Mouse (Mus musculus) spleen, embryonic (tissue): ENCODE results near the gene Cd200r4.
"Not testable (repeated sequence)": the region's sequence is repeated elsewhere in the genome, so short reads cannot be mapped to it uniquely, and the experiment has no call there.

Experiments used
- CTCF ChIA-PET: fragments of 350-600 bp; sonication (Branson Sonifier 250); formaldehyde crosslinking; loops from one replicate; lab custom pipeline; 2022; lab: Charles Lee

Gene Cd200r4

GRCm38 (mm10) chr16:44811544-44811943 lies at the start of gene Cd200r4:
Cd200r4 (plus strand) TSS chr16:44811733.
- CTCF ChIA-PET = interaction anchor here (0.6 kb wide), 1 partner anchor 370 kb away, joined by 3 read pairs; no protein-coding TSS in a partner anchor

GRCm38 (mm10) chr16:44761811-44762210 lies 49.7 kb upstream of the Cd200r4 start:
- CTCF ChIA-PET = no interaction called here

- CTCF ChIA-PET = no interaction called here
Measured at GRCm38 (mm10) chr16:44765555-44766319, 45.8 kb upstream of the Cd200r4 start, which contains the start of gene Cd200r1. Cd200r1 (plus strand) TSS chr16:44765736.

DNA sequence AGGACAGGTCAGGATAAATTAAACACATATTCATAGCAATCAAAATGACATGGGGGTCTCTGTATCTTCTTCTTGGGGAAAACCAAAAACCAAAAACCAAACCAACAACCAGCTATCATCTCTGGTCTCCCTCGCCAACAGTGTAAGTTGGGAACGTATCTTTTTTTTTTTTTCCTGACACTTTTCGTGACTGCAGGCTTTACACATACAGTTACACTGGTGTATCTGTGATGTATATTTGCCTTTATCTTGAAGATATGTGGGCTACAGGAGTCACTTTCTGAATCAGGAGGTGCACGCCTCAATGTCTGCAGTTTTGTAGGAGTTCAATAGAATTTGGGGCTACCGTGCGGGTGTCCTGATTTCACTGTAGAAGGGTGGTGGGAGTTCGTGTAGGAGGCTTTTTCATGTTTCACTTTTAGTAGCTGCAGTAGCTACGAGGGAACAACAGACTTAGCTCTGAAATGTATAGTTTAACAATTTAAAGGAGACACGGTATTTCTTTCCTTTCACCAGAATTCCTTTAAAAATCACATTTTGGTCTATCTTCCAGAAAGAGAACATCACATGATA lies 45.1 kb upstream of the Cd200r4 start:
- CTCF ChIA-PET = interaction anchor here (0.7 kb wide), 1 partner anchor 254 kb away, joined by 4 read pairs; no protein-coding TSS in a partner anchor

- CTCF ChIA-PET = interaction anchor here (0.7 kb wide), 1 partner anchor 253 kb away, joined by 4 read pairs; no protein-coding TSS in a partner anchor
Measured at GRCm38 (mm10) chr16:44767506-44767905, 44.0 kb upstream of the Cd200r4 start.

- CTCF ChIA-PET = no interaction called here
Measured at GRCm38 (mm10) chr16:44767967-44768366, 43.6 kb upstream of the Cd200r4 start.

DNA sequence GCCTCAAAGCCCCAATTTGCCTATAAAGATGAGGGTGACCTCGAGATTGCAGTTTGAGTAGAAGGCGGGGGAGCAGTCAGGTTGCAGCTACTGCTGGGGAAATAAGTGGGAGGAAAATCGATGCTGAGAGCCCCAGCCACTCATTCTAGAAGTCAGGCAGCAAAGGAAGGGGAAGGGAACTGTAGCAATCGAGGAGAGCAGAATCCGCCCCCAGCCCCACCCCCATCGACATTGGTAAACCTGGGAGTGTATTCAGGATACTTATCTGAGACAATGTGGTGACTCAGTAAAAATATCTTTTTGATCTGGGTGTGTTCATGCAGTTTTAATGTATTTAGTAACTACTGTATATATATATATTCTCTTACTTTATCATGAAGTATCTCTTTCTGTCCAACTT lies 39.0 kb upstream of the Cd200r4 start:
- CTCF ChIA-PET = no interaction called here

- CTCF ChIA-PET = no interaction called here
Measured at GRCm38 (mm10) chr16:44773673-44774072, 37.9 kb upstream of the Cd200r4 start.

GRCm38 (mm10) chr16:44774201-44774600 lies 37.3 kb upstream of the Cd200r4 start:
- CTCF ChIA-PET = no interaction called here

DNA sequence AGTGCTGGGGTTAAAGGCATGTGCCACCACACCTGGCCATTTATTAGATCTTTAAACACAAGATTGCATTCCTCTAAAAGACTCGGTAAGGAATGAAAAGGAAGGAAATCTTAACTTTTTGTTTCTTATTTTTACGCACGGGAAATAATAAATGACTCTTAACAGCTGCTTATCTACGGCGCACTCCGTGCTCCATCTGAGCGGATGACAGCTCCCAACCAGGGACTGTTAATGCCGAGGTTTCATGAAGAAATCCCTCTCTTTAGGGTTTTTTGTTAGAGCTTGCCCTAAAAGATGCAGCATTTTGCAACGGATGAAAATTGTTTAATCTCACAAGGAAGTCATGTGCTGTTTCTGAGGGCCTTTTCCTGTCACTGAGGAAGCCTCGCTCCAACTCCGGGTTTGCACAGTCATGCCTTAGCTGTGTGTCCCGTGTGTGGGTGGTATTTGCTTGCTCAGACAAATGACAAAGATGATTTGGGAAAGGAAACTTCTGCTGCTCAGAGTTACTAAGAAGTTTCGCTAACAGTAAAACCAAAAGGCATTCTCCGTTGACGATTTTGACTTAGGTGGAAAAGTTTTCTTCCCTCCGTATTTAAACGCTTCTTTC lies 32.9 kb upstream of the Cd200r4 start:
- CTCF ChIA-PET = no interaction called here

DNA sequence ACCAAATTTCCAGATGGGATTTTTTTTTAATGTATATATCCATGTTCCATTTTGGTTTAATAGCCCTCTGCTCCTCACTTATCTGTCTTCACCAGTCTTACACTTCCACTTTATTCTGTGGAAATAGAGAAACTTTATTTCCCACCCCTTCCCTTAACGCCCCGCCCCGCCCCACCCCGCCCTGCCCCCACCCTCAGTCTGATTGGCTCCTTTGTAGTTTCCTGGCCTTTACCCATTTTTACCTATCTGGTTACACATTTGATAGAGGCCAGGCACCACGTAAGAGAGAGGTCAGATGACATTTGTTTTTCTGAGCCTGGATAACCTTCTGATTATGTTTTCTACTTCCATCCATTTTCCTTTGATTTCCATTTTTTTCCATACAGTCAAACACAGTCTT lies 32.0 kb upstream of the Cd200r4 start:
- CTCF ChIA-PET = no interaction called here

DNA sequence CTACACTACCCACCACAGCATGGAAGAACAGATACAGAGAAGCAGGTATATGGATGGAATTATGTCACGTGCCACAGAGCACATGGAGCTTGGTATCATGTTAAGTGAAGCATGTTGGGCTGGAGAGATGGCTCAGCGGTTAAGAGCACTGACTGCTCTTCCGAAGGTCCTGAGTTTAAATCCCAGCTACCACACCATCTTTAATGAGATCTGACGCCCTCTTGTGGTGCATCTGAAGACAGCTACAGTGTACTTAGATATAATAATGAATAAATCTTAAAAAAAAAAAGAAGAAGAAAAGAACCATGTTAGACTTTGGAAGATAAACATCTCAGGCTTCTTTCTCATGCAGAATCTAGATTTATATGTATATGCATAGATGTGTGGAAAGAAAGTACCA lies 30.8 kb upstream of the Cd200r4 start:
- CTCF ChIA-PET = no interaction called here

GRCm38 (mm10) chr16:44786934-44787333 lies 24.6 kb upstream of the Cd200r4 start:
- CTCF ChIA-PET = no interaction called here

DNA sequence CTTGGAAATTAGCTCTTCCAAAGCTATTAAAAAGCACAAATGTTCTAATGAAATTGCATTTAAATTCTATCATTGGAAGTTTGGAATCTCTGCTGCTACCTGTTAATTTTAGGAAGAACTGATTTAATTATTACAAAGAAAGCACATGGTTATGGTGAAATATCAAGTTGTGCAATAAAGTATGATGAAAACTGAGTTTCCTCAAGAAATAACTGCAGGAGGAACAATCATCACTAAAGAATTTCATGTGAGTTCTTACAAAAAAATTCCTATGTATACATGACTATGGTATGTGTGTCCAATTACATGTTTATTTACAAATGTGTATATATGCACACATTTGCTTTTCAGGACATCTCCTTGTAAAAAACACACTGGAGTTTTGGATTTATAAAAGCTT lies 17.1 kb upstream of the Cd200r4 start:
- CTCF ChIA-PET = no interaction called here

- CTCF ChIA-PET = no interaction called here
Measured at GRCm38 (mm10) chr16:44805976-44806375, 5.6 kb upstream of the Cd200r4 start.

- CTCF ChIA-PET = interaction anchor here (0.7 kb wide), 1 partner anchor 664 kb away, joined by 3 read pairs; no protein-coding TSS in a partner anchor
Measured at GRCm38 (mm10) chr16:44810223-44810622, 1.3 kb upstream of the Cd200r4 start.

DNA sequence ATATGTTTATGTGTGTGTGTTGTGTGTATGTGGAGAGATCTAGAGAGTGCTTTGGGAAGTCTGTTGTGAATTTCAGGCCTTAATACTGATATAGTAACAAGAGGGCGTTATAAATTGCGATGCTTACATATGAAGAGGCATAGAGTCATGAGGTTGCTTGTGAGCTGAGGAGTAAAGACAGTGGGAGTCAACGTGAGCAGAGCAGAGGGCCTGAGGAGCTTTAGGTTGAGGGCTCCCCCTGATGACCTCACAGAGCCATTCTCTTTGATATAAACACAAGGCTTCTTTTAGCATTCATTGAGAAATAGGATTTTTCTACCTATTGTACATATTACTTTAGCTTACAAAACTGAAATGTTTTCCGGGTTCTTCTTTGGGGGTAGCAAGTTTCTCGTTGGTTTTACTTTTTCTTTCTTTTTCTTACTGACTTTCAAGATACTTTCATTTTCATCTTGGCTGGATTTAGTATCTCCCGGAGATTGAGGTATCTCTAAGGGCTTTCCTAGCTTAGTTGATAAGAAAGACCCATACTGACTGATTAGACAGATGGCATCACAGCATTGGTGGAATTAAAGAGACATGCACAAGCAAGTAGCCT lies 1.0 kb downstream of the Cd200r4 start:
- CTCF ChIA-PET = interaction anchor here (0.6 kb wide), 1 partner anchor 84 kb away, joined by 15 read pairs; no protein-coding TSS in a partner anchor

DNA sequence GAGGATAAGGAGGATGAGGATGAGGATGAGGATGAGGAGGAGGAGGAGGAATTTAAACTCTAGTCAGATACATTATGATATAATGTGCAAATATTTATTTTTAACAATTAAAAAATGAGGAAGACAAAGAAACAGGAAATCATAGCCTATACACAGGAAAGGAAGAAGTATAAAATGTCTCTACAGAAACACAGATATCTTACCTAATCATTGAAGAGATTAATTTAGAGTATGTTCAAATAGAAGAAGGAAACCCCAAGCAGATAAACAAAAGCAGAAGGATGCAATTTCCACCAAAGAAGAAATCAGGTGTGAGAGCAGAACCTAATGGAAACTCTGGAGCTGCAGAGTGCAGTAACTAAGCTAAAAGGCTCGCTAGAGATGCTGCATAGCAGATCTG lies 6.5 kb downstream of the Cd200r4 start:
- CTCF ChIA-PET = no interaction called here

GRCm38 (mm10) chr16:44820545-44820944 lies 9.0 kb downstream of the Cd200r4 start:
- CTCF ChIA-PET = no interaction called here

- CTCF ChIA-PET = no interaction called here
Measured at GRCm38 (mm10) chr16:44832286-44832685, 20.8 kb downstream of the Cd200r4 start.

DNA sequence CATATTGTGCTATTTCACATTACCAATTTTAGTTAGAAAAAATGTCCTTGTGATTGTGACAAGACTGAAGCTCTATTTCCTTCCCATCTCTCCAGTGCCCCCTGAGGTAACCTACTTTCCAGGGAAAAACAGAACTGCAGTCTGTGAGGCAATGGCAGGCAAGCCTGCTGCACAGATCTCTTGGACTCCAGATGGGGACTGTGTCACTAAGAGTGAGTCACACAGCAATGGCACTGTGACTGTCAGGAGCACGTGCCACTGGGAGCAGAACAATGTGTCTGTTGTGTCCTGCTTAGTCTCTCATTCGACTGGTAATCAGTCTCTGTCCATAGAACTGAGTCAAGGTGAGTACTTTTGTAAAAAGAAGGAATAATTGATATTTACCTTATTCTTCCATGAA lies 21.7 kb downstream of the Cd200r4 start:
- CTCF ChIA-PET = not testable (repeated sequence)

DNA sequence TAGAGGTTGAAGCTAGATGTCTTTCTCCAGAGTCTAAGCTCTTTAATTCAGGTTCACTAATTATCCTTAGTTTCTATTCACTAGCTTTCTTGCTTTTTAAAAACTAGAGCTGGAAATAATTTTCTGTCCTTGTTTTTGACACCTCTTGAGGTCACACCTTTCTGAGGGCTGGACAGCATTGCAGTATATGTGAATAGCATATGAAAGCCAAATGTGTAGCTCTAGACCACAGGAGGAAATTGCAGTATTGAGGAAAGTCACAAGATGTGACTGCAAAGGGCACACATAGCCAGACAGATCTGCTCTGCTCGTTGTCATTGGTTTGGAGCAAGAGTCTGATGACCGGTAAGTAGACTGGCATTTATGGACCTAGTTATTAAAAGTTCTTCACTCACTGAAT lies 55.3 kb downstream of the Cd200r4 start, which contains the start of gene Cd200r2:
Gene Cd200r2, plus strand, starts transcription at position 301 of the 400 bp plus-strand sequence.
- CTCF ChIA-PET = interaction anchor here (0.6 kb wide), 1 partner anchor 844 kb away, joined by 7 read pairs; no protein-coding TSS in a partner anchor
